Mouse (Mus musculus): Measurements from ENCODE around the gene Uvssa. TPM values are rescaled to one million over a fixed set of nuclear protein-coding genes. Genes with fewer than 3 reads are reported as not detected.

Gene Uvssa
- polyA plus RNA-seq, 1 experiment from 2014 or later, result 8.3 TPM

Other genes starting within 250 kb of the Uvssa start
- 17.3 and 19.3 TPM in 2 replicates for gene Spon2, start 160.1 kb upstream of the Uvssa start, polyA plus RNA-seq (2014; fragmentation: Nextera tagmentation; extraction: Ambion mirVana)
- 343 and 359 TPM in 2 replicates for gene Ctbp1, start 103.6 kb upstream of the Uvssa start, polyA plus RNA-seq (2014; fragmentation: Nextera tagmentation; extraction: Ambion mirVana)
- 129 and 141 TPM in 2 replicates for gene Maea, start 43.0 kb upstream of the Uvssa start, polyA plus RNA-seq (2014; fragmentation: Nextera tagmentation; extraction: Ambion mirVana)
- not detected in 2 replicates for gene Nkx1-1, start 55.4 kb downstream of the Uvssa start, polyA plus RNA-seq (2014; fragmentation: Nextera tagmentation; extraction: Ambion mirVana)

All from intestine, embryonic 14.5 days (tissue).